Mouse (Mus musculus) naive thymus-derived CD4-positive, alpha-beta T cell, adult 5 months (primary cell): Measurements from ENCODE around the gene Slc36a4. TPM values are rescaled to one million over a fixed set of nuclear protein-coding genes. Genes with fewer than 3 reads are reported as not detected.

Experiments used
- polyA plus RNA-seq: library from polyadenylated mRNA; unstranded; fragments of 100-300 nt; shearing (Covaris generic); gene quantifications from one replicate; pipeline ENCODE4 v1.2.1, GENCODE M21; 2017

Gene Slc36a4
- polyA plus RNA-seq = 6.1 TPM

GRCm38 (mm10) chr9:15709599-15710381 lies at the start of gene Slc36a4:
Slc36a4 (plus strand) TSS chr9:15709738.

Other genes with a start within 250 kb of the Slc36a4 start
- gene Smco4, start 216.3 kb upstream of the Slc36a4 start, polyA plus RNA-seq = 13.6 TPM
- not detected for gene Deup1, start 81.8 kb upstream of the Slc36a4 start, polyA plus RNA-seq
- gene Mtnr1b, start 164.8 kb downstream of the Slc36a4 start, polyA plus RNA-seq = not detected